ENCODE assay signal across 10 mouse cellular contexts in the genomic region with DNA sequence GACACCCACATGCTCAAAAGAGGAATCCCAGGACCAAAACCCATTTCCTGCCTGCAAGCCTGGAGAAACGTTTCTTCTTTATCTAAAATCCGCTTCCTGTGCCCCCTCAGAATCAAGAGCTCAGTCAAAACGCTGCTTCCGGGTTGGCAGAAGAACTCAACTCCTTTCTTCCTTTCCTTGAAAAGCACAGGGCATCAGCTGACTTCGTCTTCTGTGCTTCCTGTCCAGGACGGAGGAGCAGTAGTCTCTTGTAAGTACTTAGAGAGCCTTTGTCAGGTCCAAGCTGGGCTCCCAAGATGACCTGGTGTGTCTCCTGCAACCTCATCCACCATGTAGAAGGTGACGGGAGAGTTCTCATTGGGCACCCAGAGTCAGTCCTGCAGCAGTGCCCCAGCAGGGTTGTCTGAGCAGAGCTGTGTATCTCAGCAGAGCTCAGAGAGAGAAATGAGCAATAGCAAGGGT.
DNase-seq lines count a peak whose midpoint lies in the region; ATAC-seq and TF ChIP-seq lines count a peak whose summit lies in the region.
"Had no signal": no experiment of that assay in that cellular context is flagged by ENCODE, and none has a peak within 500 bp of the region (broad histone marks: within the 10 kb centered on the region; RNA-seq: fewer than 3 reads in every experiment).

No protein-coding gene starts in this region.

- intact Hi-C loops in heart, adult 2 months (cut with DNase I) = no loop called here

- peak; percentile 90 for ATAC-seq in inflammation-experienced regulatory T-cells, adult 6 months
- no peak for ATAC-seq in midbrain, embryonic 16.5 days

- H3K4me2 ChIP-seq in midbrain, embryonic 16.5 days (ENCODE audit: low read length) = no peak overlapping the region
- H3K4me2 ChIP-seq: lung, embryonic 15.5 days; neural tube, embryonic 13.5 days had no signal

- H3K27ac ChIP-seq in heart, adult 2 months = no peak overlapping the region
- peak overlapping the region; percentile 73 for H3K27ac ChIP-seq in thymus, adult 2 months (ENCODE audit: control insufficient read depth, insufficient read depth, low read length)
- H3K27ac ChIP-seq in midbrain, embryonic 10.5 days (replicated peaks) = no peak overlapping the region
- H3K27ac ChIP-seq in midbrain, embryonic 16.5 days (ENCODE audit: low read length) = no peak overlapping the region
- H3K27ac ChIP-seq: lung, embryonic 15.5 days; neural tube, embryonic 13.5 days had no signal

- no peaks in the 10 kb centered on the region for H3K9me3 ChIP-seq in midbrain, embryonic 10.5 days (replicated peaks)
- no peaks in the 10 kb centered on the region for H3K9me3 ChIP-seq in midbrain, embryonic 16.5 days (replicated peaks; ENCODE audit: control insufficient read depth, low read length, poor library complexity, severe bottlenecking)
- H3K9me3 ChIP-seq: lung, embryonic 15.5 days; neural tube, embryonic 13.5 days had no signal

- H3K4me3 ChIP-seq in heart, adult 2 months = no peak overlapping the region
- H3K4me3 ChIP-seq in thymus, adult 2 months (ENCODE audit: control insufficient read depth, insufficient read depth, low read length) = no peak overlapping the region
- no peak overlapping the region for H3K4me3 ChIP-seq in midbrain, embryonic 10.5 days
- H3K4me3 ChIP-seq in midbrain, embryonic 16.5 days (ENCODE audit: low read depth, low read length) = no peak overlapping the region
- H3K4me3 ChIP-seq: lung, embryonic 15.5 days; neural tube, embryonic 13.5 days had no signal

- H3K4me1 ChIP-seq in heart, adult 2 months (ENCODE audit: control insufficient read depth, insufficient read depth, low read length) = peaks cover 2% of the 10 kb centered on the region; the same call in 1 of the 2 replicates
- peaks cover 18% of the 10 kb centered on the region for H3K4me1 ChIP-seq in thymus, adult 2 months (replicated peaks; ENCODE audit: control insufficient read depth, insufficient read depth, low read length)
- no peaks in the 10 kb centered on the region for H3K4me1 ChIP-seq in midbrain, embryonic 10.5 days
- no peaks in the 10 kb centered on the region for H3K4me1 ChIP-seq in midbrain, embryonic 16.5 days (ENCODE audit: control insufficient read depth, insufficient read depth, low read length)
- H3K4me1 ChIP-seq: lung, embryonic 15.5 days; neural tube, embryonic 13.5 days had no signal

- peak; percentile 5 for DNase-seq in embryo, embryonic 10.5 days (ENCODE audit: low spot score)
- DNase-seq in embryo, embryonic 9.5 days (ENCODE audit: extremely low spot score) = no peak
- DNase-seq in heart, adult 2 months = peak; percentile 17 to 21
- peak; percentile 72 for DNase-seq in thymus, adult 2 months
- DNase-seq in midbrain, embryonic 10.5 days (ENCODE audit: low spot score) = no peak
- DNase-seq in ovary, postnatal 14 days (ENCODE audit: low spot score) = no peak

- no peak for TF ChIP-seq POLR2A in heart, adult 2 months (IDR thresholded peaks at IDR 0.05; ENCODE audit: insufficient read depth, low read depth, low read length)
- TF ChIP-seq POLR2A in thymus, adult 2 months (IDR thresholded peaks at IDR 0.05; ENCODE audit: control insufficient read depth, extremely low read depth, insufficient read depth, low read length, poor library complexity) = 0 out of 2 replicates have a peak, but pooled peaks have one; percentile 31

- TF ChIP-seq CTCF in heart, adult 2 months (IDR thresholded peaks at IDR 0.05) = no peak
- no peak for TF ChIP-seq CTCF in thymus, adult 2 months (IDR thresholded peaks at IDR 0.05; ENCODE audit: borderline replicate concordance, control insufficient read depth, extremely low read depth, insufficient read depth, low read length, poor library complexity)

- H3K36me3 ChIP-seq in heart, adult 2 months (ENCODE audit: control insufficient read depth, insufficient read depth, low read length) = no peaks in the 10 kb centered on the region
- H3K36me3 ChIP-seq in thymus, adult 2 months (ENCODE audit: control insufficient read depth, insufficient read depth, low read length) = no peaks in the 10 kb centered on the region
- no peaks in the 10 kb centered on the region for H3K36me3 ChIP-seq in midbrain, embryonic 10.5 days
- H3K36me3 ChIP-seq in midbrain, embryonic 16.5 days (ENCODE audit: control insufficient read depth, insufficient read depth, low read length) = no peaks in the 10 kb centered on the region
- H3K36me3 ChIP-seq: lung, embryonic 15.5 days; neural tube, embryonic 13.5 days had no signal

- H3K9ac ChIP-seq in heart, adult 2 months (ENCODE audit: low read depth, low read length) = no peak overlapping the region
- no peak overlapping the region for H3K9ac ChIP-seq in midbrain, embryonic 16.5 days (ENCODE audit: low read depth, low read length)
- H3K9ac ChIP-seq: lung, embryonic 15.5 days; neural tube, embryonic 13.5 days had no signal

- no peaks in the 10 kb centered on the region for H3K27me3 ChIP-seq in heart, adult 2 months (ENCODE audit: control insufficient read depth, insufficient read depth, low read length)
- no peaks in the 10 kb centered on the region for H3K27me3 ChIP-seq in thymus, adult 2 months (ENCODE audit: control insufficient read depth, insufficient read depth, low read length)
- H3K27me3 ChIP-seq in midbrain, embryonic 10.5 days (ENCODE audit: low read depth, poor library complexity, severe bottlenecking) = no peaks in the 10 kb centered on the region
- H3K27me3 ChIP-seq in midbrain, embryonic 16.5 days (ENCODE audit: control insufficient read depth, insufficient read depth, low read depth, low read length) = no peaks in the 10 kb centered on the region
- H3K27me3 ChIP-seq: lung, embryonic 15.5 days; neural tube, embryonic 13.5 days had no signal

- H3K79me2 ChIP-seq in heart, adult 2 months (replicated peaks; ENCODE audit: control insufficient read depth, insufficient read depth, low read length) = no peaks in the 10 kb centered on the region

- no peak for TF ChIP-seq EP300 in heart, adult 2 months (IDR thresholded peaks at IDR 0.05; ENCODE audit: insufficient read depth, low read depth, low read length)

- WGBS in heart, adult 2 months = 19% methylated on average over 7 of the region's 7 CpGs
- WGBS in thymus, adult 2 months = 6% methylated on average over 7 of the region's 7 CpGs
- 79% methylated on average over 7 of the region's 7 CpGs for WGBS in midbrain, embryonic 10.5 days
- 88% methylated on average over 7 of the region's 7 CpGs for WGBS in midbrain, embryonic 16.5 days

Comparison
In these comparisons a context has a peak if more than half of its experiments do, and no peak if none do; other contexts are left out.
1. DNase-seq: peak in embryo, embryonic 10.5 days (single experiment), heart, adult 2 months (2 of 2) and thymus, adult 2 months (single experiment); none in embryo, embryonic 9.5 days (single experiment), midbrain, embryonic 10.5 days (single experiment) and ovary, postnatal 14 days (single experiment).